In the genomic region with DNA sequence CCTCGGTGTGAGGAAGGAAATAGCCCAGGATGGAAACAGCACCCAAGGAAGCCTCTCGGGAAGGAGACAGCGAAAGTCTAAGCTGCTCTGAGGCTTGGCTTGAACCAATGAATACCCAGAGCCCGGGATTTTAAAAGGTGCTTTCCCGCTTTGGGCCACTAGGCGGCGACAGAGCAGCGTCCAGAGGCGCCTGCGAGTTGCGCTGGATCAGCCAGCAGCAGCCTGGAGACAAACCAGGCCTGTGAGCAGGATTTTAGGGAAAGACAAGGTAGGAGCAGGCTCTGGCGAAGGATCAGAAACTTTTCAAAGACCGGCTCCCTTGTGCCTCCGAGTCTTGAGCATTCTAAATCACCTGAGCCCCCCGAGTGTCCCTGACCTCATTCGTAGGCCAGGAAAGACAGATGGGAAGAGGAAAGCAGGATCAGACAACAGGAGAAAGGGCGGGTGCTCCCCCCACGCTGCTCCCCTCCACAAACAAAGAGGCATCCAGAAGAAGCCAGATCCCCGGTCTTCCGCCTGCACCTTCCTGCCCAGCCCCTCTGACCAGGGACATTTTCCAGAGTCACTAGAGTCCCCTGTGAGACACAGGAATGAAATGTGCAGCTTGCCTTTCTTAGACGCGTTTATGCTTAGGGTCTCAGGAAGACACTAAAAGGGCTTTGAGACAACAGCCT, we compare ENCODE assay signal across 9 mouse cellular contexts. TPM values are rescaled to one million over a fixed set of nuclear protein-coding genes. Genes with fewer than 3 reads are reported as not detected.
A peak's percentile ranks its signal among the peaks of the same experiment; 100 is the strongest.
DNase-seq lines count a peak whose midpoint lies in the region; ATAC-seq and TF ChIP-seq lines count a peak whose summit lies in the region.
"Had no signal": no experiment of that assay in that cellular context is flagged by ENCODE, and none has a peak within 500 bp of the region (broad histone marks: within the 10 kb centered on the region; RNA-seq: fewer than 3 reads in every experiment).

No protein-coding gene starts in this region.

- no peak overlapping the region for H3K27ac ChIP-seq in layer of hippocampus, adult 2 months
- H3K27ac ChIP-seq in lung, postnatal 0 days (ENCODE audit: low read length), result no peak overlapping the region

- no peak overlapping the region for H3K4me2 ChIP-seq in lung, postnatal 0 days (replicated peaks; ENCODE audit: low read depth, low read length)

- no peak overlapping the region for H3K9ac ChIP-seq in lung, postnatal 0 days (replicated peaks; ENCODE audit: low read depth)

- TF ChIP-seq EP300 in lung, postnatal 0 days (IDR thresholded peaks at IDR 0.05), result no peak

- DNase-seq in NIH3T3 (ENCODE audit: low read depth), result peak; percentile 89
- peak; percentile 84 for DNase-seq in cerebellum, adult 8-10 months
- DNase-seq in layer of hippocampus, adult 2 months (ENCODE audit: low spot score in 2 of 2), result peak; percentile 81 to 93
- peak; percentile 69 for DNase-seq in lung, postnatal 0 days (ENCODE audit: low spot score)
- DNase-seq in retina, postnatal 7 days (ENCODE audit: low read depth, low spot score), result peak; percentile 67
- DNase-seq in urinary bladder, postnatal 10 days (ENCODE audit: low spot score), result peak; percentile 56

- no peaks in the 10 kb centered on the region for H3K27me3 ChIP-seq in lung, postnatal 0 days (replicated peaks; ENCODE audit: insufficient read depth, low read length)

- H3K9me3 ChIP-seq in lung, postnatal 0 days (ENCODE audit: low read length), result no peaks in the 10 kb centered on the region

- no peak overlapping the region for H3K4me3 ChIP-seq in layer of hippocampus, adult 2 months
- H3K4me3 ChIP-seq in lung, postnatal 0 days (ENCODE audit: low read depth, low read length), result no peak overlapping the region

- no peaks in the 10 kb centered on the region for H3K36me3 ChIP-seq in lung, postnatal 0 days (ENCODE audit: insufficient read depth, low read length)

- TF ChIP-seq CTCF in layer of hippocampus, adult 2 months (conservative IDR thresholded peaks at IDR 0.05), result peak; percentile 99
- TF ChIP-seq CTCF in lung, postnatal 0 days (IDR thresholded peaks at IDR 0.05), result peak; percentile 94

- peak; percentile 82 for ATAC-seq in frontal cortex, adult (ENCODE audit: low TSS enrichment)
- peak; percentile 27 to 72; a peak in 3 of 4 replicates for ATAC-seq in hematopoietic stem cell, adult 5-6 weeks (replicated peaks in 1 of 2; ENCODE audit: insufficient read depth in 1 of 2, low FRiP score in 2 of 2, low TSS enrichment in 1 of 2, low read depth in 1 of 2, poor library complexity in 2 of 2, severe bottlenecking in 2 of 2)
- ATAC-seq in lung, postnatal 0 days, result peak; percentile 38; the same call in 1 of the 2 replicates

- 8% methylated on average over 22 of the region's 22 CpGs for WGBS in lung, postnatal 0 days

- no peaks in the 10 kb centered on the region for H3K4me1 ChIP-seq in lung, postnatal 0 days (ENCODE audit: insufficient read depth, low read depth, low read length)

RNA-seq across cellular contexts. Expression of a gene that starts 32.9 kb away (rescaled TPM):
- total RNA-seq in hematopoietic stem cell, adult 5-6 weeks (2017), result not detected in 2 replicates
- not detected for total RNA-seq in layer of hippocampus, adult 2 months (2021)
- polyA plus RNA-seq in lung, postnatal 0 days (2015; fragmentation: Nextera tagmentation; extraction: Ambion mirVana), result not detected in 2 replicates
- polyA plus RNA-seq: liver, embryonic 16.5 days had no signal

RNA-seq across cellular contexts. Expression of a gene that starts 33.7 kb away (rescaled TPM):
- total RNA-seq in hematopoietic stem cell, adult 5-6 weeks (2017), result not detected in 2 replicates
- 10 to 100 TPM; 79.6 to 81.5 TPM for total RNA-seq in layer of hippocampus, adult 2 months (2021)
- polyA plus RNA-seq in lung, postnatal 0 days (2015; fragmentation: Nextera tagmentation; extraction: Ambion mirVana), result 7.9 and 12.1 TPM in 2 replicates

Comparison
In these comparisons a context has a peak if more than half of its experiments do, and no peak if none do; other contexts are left out.
1. RNA of a gene that starts 33.7 kb away (total RNA-seq): 79.6 to 81.5 TPM in layer of hippocampus, adult 2 months; not detected in hematopoietic stem cell, adult 5-6 weeks; every median in the first group is over 10 times any median in the second.
2. Peak in every context shown above with its lines, with median percentiles within 50 percentile points of each other: DNase-seq and ATAC-seq.